24 mouse cellular contexts compared by ENCODE assay signal in the genomic region with DNA sequence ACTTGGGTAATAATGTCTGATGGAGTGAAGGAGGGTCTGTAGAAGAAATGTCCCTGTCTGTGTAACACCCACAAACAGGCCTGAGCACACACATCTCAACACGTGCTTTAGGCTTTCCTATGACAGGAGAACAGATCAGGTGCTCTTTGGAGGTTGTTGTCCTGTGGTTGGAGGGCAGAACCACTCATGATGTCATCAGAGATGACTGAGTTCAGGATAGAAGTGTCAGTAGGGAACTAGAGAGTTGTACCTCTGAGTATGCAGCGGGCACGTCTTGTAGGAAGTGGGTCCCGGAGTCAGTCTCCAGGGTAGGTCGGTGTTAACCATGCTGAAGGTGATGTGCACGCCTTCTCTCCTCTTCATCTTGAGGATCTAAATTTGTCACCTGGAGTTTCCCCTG. TPM values are rescaled to one million over a fixed set of nuclear protein-coding genes. Genes with fewer than 3 reads are reported as not detected.
DNase-seq lines count a peak whose midpoint lies in the region; ATAC-seq and TF ChIP-seq lines count a peak whose summit lies in the region.
"Had no signal": no experiment of that assay in that cellular context is flagged by ENCODE, and none has a peak within 500 bp of the region (broad histone marks: within the 10 kb centered on the region; RNA-seq: fewer than 3 reads in every experiment).

No protein-coding gene starts in this region.

- peak overlapping the region; percentile 25; the same call in 1 of the 2 replicates for H3K27ac ChIP-seq in kidney, postnatal 0 days
- H3K27ac ChIP-seq in kidney, embryonic 14.5 days (ENCODE audit: low read depth, low read length) = no peak overlapping the region
- H3K27ac ChIP-seq in macrophage = peak overlapping the region; percentile 37
- no peak overlapping the region for H3K27ac ChIP-seq in hindbrain, embryonic 10.5 days
- H3K27ac ChIP-seq: forebrain, embryonic 15.5 days; heart, embryonic 15.5 days; hindbrain, embryonic 12.5 days; intestine, embryonic 15.5 days; liver, embryonic 13.5 days; midbrain, embryonic 12.5 days; stomach, embryonic 15.5 days had no signal

- H3K36me3 ChIP-seq in kidney, postnatal 0 days (ENCODE audit: insufficient read depth, low read length) = no peaks in the 10 kb centered on the region
- no peaks in the 10 kb centered on the region for H3K36me3 ChIP-seq in kidney, embryonic 14.5 days (ENCODE audit: control insufficient read depth, insufficient read depth, low read length)
- H3K36me3 ChIP-seq in macrophage (ENCODE audit: inconsistent target) = no peaks in the 10 kb centered on the region
- H3K36me3 ChIP-seq in hindbrain, embryonic 10.5 days = no peaks in the 10 kb centered on the region
- H3K36me3 ChIP-seq: forebrain, embryonic 15.5 days; G1E; heart, embryonic 15.5 days; hindbrain, embryonic 12.5 days; intestine, embryonic 15.5 days; liver, embryonic 13.5 days; midbrain, embryonic 12.5 days; stomach, embryonic 15.5 days had no signal

- 81% methylated on average over 6 of the region's 6 CpGs for WGBS in kidney, postnatal 0 days
- WGBS in kidney, embryonic 14.5 days = 77% methylated on average over 6 of the region's 6 CpGs
- WGBS in macrophage (ENCODE audit: missing documents) = 59% methylated on average over 6 of the region's 6 CpGs
- 92% methylated on average over 6 of the region's 6 CpGs for WGBS in hindbrain, embryonic 10.5 days

- no peak for DNase-seq in kidney, postnatal 0 days (ENCODE audit: low spot score)
- peak; percentile 90 for DNase-seq in CD4-positive helper T cell, adult 2 months (ENCODE audit: low read depth, low spot score)
- peak; percentile 91 for DNase-seq in T-cell, adult 2 months (ENCODE audit: low spot score)
- no peak for DNase-seq in hindbrain, embryonic 10.5 days (ENCODE audit: low spot score)
- DNase-seq in ovary, adult 18-20 months (ENCODE audit: low spot score) = no peak
- no peak for DNase-seq in urinary bladder, postnatal 14 days (ENCODE audit: low spot score)
- DNase-seq: cerebellum, adult 11-12 months; cerebellum, postnatal 36 days; heart, adult 11 months; kidney, postnatal 14 days; layer of hippocampus, adult 9-11 months; liver, embryonic 13.5 days; lung, postnatal 10 days; right cerebral cortex, adult 18-20 months had no signal

- H3K27me3 ChIP-seq in kidney, postnatal 0 days (ENCODE audit: insufficient read depth, low read length) = no peaks in the 10 kb centered on the region
- no peaks in the 10 kb centered on the region for H3K27me3 ChIP-seq in kidney, embryonic 14.5 days (ENCODE audit: control insufficient read depth, insufficient read depth, low read length)
- H3K27me3 ChIP-seq in hindbrain, embryonic 10.5 days (ENCODE audit: insufficient read depth, poor library complexity, severe bottlenecking) = no peaks in the 10 kb centered on the region
- H3K27me3 ChIP-seq: forebrain, embryonic 15.5 days; heart, embryonic 15.5 days; hindbrain, embryonic 12.5 days; intestine, embryonic 15.5 days; liver, embryonic 13.5 days; stomach, embryonic 15.5 days had no signal

- H3K4me1 ChIP-seq in kidney, postnatal 0 days (replicated peaks; ENCODE audit: insufficient read depth, low read length) = no peaks in the 10 kb centered on the region
- H3K4me1 ChIP-seq in kidney, embryonic 14.5 days (ENCODE audit: control insufficient read depth, insufficient read depth, low read length) = peaks cover 13% of the 10 kb centered on the region; the same call in 1 of the 2 replicates
- peaks cover 36% of the 10 kb centered on the region for H3K4me1 ChIP-seq in hindbrain, embryonic 10.5 days (replicated peaks)
- H3K4me1 ChIP-seq: forebrain, embryonic 15.5 days had no signal

- H3K9me3 ChIP-seq in kidney, postnatal 0 days (replicated peaks; ENCODE audit: low read length) = no peaks in the 10 kb centered on the region
- H3K9me3 ChIP-seq in kidney, embryonic 14.5 days (ENCODE audit: control insufficient read depth, low read length) = no peaks in the 10 kb centered on the region
- no peaks in the 10 kb centered on the region for H3K9me3 ChIP-seq in hindbrain, embryonic 10.5 days
- H3K9me3 ChIP-seq: forebrain, embryonic 15.5 days; heart, embryonic 15.5 days; hindbrain, embryonic 12.5 days; intestine, embryonic 15.5 days; liver, embryonic 13.5 days; midbrain, embryonic 12.5 days; stomach, embryonic 15.5 days had no signal

- TF ChIP-seq CTCF in kidney, postnatal 0 days (IDR thresholded peaks at IDR 0.05; ENCODE audit: low read depth) = no peak

- no peak for ATAC-seq in kidney, postnatal 0 days (replicated peaks; ENCODE audit: low FRiP score, low read depth)
- ATAC-seq in kidney, embryonic 14.5 days (ENCODE audit: low FRiP score, low TSS enrichment) = no peak
- ATAC-seq: forebrain, embryonic 15.5 days; intestine, embryonic 15.5 days had no signal

- no peak overlapping the region for H3K4me2 ChIP-seq in kidney, postnatal 0 days (ENCODE audit: low read length)
- no peak overlapping the region for H3K4me2 ChIP-seq in kidney, embryonic 14.5 days (replicated peaks; ENCODE audit: low read depth, low read length)
- H3K4me2 ChIP-seq: forebrain, embryonic 15.5 days; heart, embryonic 15.5 days; hindbrain, embryonic 12.5 days; intestine, embryonic 15.5 days; liver, embryonic 13.5 days; midbrain, embryonic 12.5 days; stomach, embryonic 15.5 days had no signal

- no peak overlapping the region for H3K4me3 ChIP-seq in kidney, postnatal 0 days (replicated peaks; ENCODE audit: low read depth, low read length)
- no peak overlapping the region for H3K4me3 ChIP-seq in kidney, embryonic 14.5 days (ENCODE audit: low read length)
- H3K4me3 ChIP-seq in macrophage (ENCODE audit: inconsistent target) = no peak overlapping the region
- no peak overlapping the region for H3K4me3 ChIP-seq in hindbrain, embryonic 10.5 days
- H3K4me3 ChIP-seq: erythroblast, embryonic 14.5 days; forebrain, embryonic 15.5 days; heart, embryonic 15.5 days; hindbrain, embryonic 12.5 days; intestine, embryonic 15.5 days; liver, embryonic 13.5 days; midbrain, embryonic 12.5 days; stomach, embryonic 15.5 days had no signal

- no peak overlapping the region for H3K9ac ChIP-seq in kidney, postnatal 0 days (ENCODE audit: low read depth, low read length)
- no peak overlapping the region for H3K9ac ChIP-seq in kidney, embryonic 14.5 days (ENCODE audit: low read depth, low read length)
- H3K9ac ChIP-seq: forebrain, embryonic 15.5 days; heart, embryonic 15.5 days; hindbrain, embryonic 12.5 days; intestine, embryonic 15.5 days; liver, embryonic 13.5 days; midbrain, embryonic 12.5 days; stomach, embryonic 15.5 days had no signal

- peaks cover 95% of the 10 kb centered on the region for H3K79me2 ChIP-seq in macrophage (ENCODE audit: inconsistent target)

RNA-seq across cellular contexts. Expression of a gene that starts 19.1 kb away (rescaled TPM):
- polyA plus RNA-seq in kidney, postnatal 0 days (2015; fragmentation: Nextera tagmentation; extraction: Ambion mirVana) = 10.4 and 11.2 TPM in 2 replicates
- 10.7 and 13.2 TPM in 2 replicates for polyA plus RNA-seq in kidney, embryonic 14.5 days (2014; fragmentation: Nextera tagmentation; extraction: Ambion mirVana)
- 100 to 1,000 TPM in 18 of 26 experiments, 10 to 100 TPM in 8; 25.8 to 187 (median 153) TPM for total RNA-seq in macrophage (2018; cell fraction: chromatin; rRNA removed)
- total RNA-seq in macrophage (2018; cell fraction: cytosol; rRNA removed) = 10 to 100 TPM; 34.1 to 62.5 (median 56.8) TPM
- total RNA-seq in macrophage (2018; cell fraction: nucleus; rRNA removed) = 100 to 1,000 TPM in 7 of 26 experiments, 10 to 100 TPM in 19; 23.4 to 142 (median 85.8) TPM
- polyA plus RNA-seq in macrophage (2018) = 34.7 to 50.3 TPM (median 37.2 TPM) in 3 replicates
- 5.7 and 7.9 TPM in 2 replicates for polyA plus RNA-seq in hindbrain, embryonic 10.5 days (2016; fragmentation: Nextera tagmentation; extraction: Ambion mirVana)
- polyA plus RNA-seq: G1E had no signal

RNA-seq across cellular contexts. Expression of a gene that starts 57.5 kb away (rescaled TPM):
- 31.2 and 31.9 TPM in 2 replicates for polyA plus RNA-seq in kidney, postnatal 0 days (2015; fragmentation: Nextera tagmentation; extraction: Ambion mirVana)
- 5.8 and 9.6 TPM in 2 replicates for polyA plus RNA-seq in kidney, embryonic 14.5 days (2014; fragmentation: Nextera tagmentation; extraction: Ambion mirVana)
- under 1 TPM in 1 of 26 experiments, not detected in 25; 0.35 TPM for total RNA-seq in macrophage (2018; cell fraction: chromatin; rRNA removed)
- total RNA-seq in macrophage (2018; cell fraction: cytosol; rRNA removed) = not detected
- total RNA-seq in macrophage (2018; cell fraction: nucleus; rRNA removed) = not detected
- polyA plus RNA-seq in macrophage (2018) = not detected in 3 replicates
- 3.9 and 5.8 TPM in 2 replicates for polyA plus RNA-seq in hindbrain, embryonic 10.5 days (2016; fragmentation: Nextera tagmentation; extraction: Ambion mirVana)
- polyA plus RNA-seq: erythroblast, embryonic 14.5 days; G1E had no signal

Comparison
In these comparisons a context has a peak if more than half of its experiments do, and no peak if none do; other contexts are left out.
1. H3K27ac ChIP-seq: peak in kidney, postnatal 0 days (single experiment) and macrophage (single experiment); none in kidney, embryonic 14.5 days (single experiment) and hindbrain, embryonic 10.5 days (single experiment).
2. DNase-seq: peak in CD4-positive helper T cell, adult 2 months (single experiment) and T-cell, adult 2 months (single experiment); none in kidney, postnatal 0 days (single experiment), hindbrain, embryonic 10.5 days (single experiment), ovary, adult 18-20 months (single experiment) and urinary bladder, postnatal 14 days (single experiment).